Mouse (Mus musculus) heart, embryonic 11.5 days (tissue): ENCODE results near the gene Spcs2. TPM values are rescaled to one million over a fixed set of nuclear protein-coding genes. Genes with fewer than 3 reads are reported as not detected.

ENCODE experiments used
- ATAC-seq: fragments of 200-750 bp; cut with Nextera tagmentation; replicated peaks from 2 replicates; pipeline ENCODE4 v1.8.0; 2017; ENCODE audit warnings: moderate library complexity; ENCODE audit not compliant: insufficient number of reproducible peaks, low FRiP score, low TSS enrichment
- H3K27ac ChIP-seq: fragments of 300-500 bp; sonication (generic); 2 replicates; pipeline ENCODE4 v1.5.1; 2014; ENCODE audit warnings: mild to moderate bottlenecking, low read depth, low read length
- H3K27me3 ChIP-seq: fragments of 300-500 bp; sonication (generic); 2 replicates; pipeline ENCODE4 v1.6.1; 2014; ENCODE audit warnings: mild to moderate bottlenecking, low read length, mixed read lengths; ENCODE audit not compliant: control insufficient read depth, insufficient read depth
- H3K36me3 ChIP-seq: fragments of 300-500 bp; sonication (generic); 2 replicates; pipeline ENCODE4 v1.6.1; 2014; ENCODE audit warnings: mild to moderate bottlenecking, low read length, moderate library complexity, mixed read lengths; ENCODE audit not compliant: control insufficient read depth, insufficient read depth
- H3K4me1 ChIP-seq: fragments of 300-500 bp; sonication (generic); 2 replicates; pipeline ENCODE4 v1.6.1; 2014; ENCODE audit warnings: low read length; ENCODE audit not compliant: control insufficient read depth, insufficient read depth
- H3K4me2 ChIP-seq: fragments of 300-500 bp; sonication (generic); 2 replicates; pipeline ENCODE4 v1.6.1; 2014; ENCODE audit warnings: mild to moderate bottlenecking, moderate library complexity
- H3K4me3 ChIP-seq: fragments of 300-500 bp; sonication (generic); 2 replicates; pipeline ENCODE4 v1.5.1; 2014; ENCODE audit warnings: low read depth, low read length
- H3K9ac ChIP-seq: fragments of 300-500 bp; sonication (generic); 2 replicates; pipeline ENCODE4 v1.6.1; 2014; ENCODE audit warnings: mild to moderate bottlenecking, low read depth, low read length, moderate library complexity
- H3K9me3 ChIP-seq: fragments of 300-500 bp; sonication (generic); replicated peaks from 2 replicates; pipeline ENCODE4 v1.6.1; 2016; ENCODE audit warnings: low read length; ENCODE audit not compliant: control insufficient read depth
- WGBS: fragments of 180-500 bp; shearing (Covaris S2); extraction: QIAGEN DNeasy Blood & Tissue Kit; methylation state at CpG from one replicate; pipeline ENCODE4 v1.1.7; 2014; ENCODE audit not compliant: insufficient replicate concordance; 5-methylcytosine and 5-hydroxymethylcytosine counted together
- polyA plus RNA-seq: library from polyadenylated mRNA; unstranded; fragments of >200 nt; fragmentation: Nextera tagmentation; extraction: Ambion mirVana; gene quantifications from 2 replicates; pipeline ENCODE4 v1.2.1, GENCODE M21; 2014

Gene Spcs2
- polyA plus RNA-seq, 1 experiment from 2014 or later: 208 TPM

DNA sequence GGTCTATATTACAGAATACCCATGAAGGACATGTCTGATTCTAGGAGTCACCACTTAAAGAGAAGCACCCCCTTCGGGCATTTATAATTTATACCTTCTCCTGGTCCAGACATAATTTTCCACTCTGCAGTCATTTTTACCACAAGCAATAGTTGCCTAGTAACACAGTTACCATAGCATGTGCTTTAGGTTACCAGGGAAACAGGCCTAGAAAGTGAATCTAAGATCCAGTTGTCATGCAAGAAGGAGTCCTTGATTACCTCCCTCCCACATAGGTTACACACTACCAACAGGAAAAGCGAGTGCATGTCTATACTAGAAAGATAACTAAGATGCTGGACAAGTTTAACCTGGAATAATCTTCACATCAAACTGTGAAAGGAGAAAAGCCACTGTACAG lies 15.0 kb upstream of the Spcs2 start:
- no peaks in the 10 kb centered on the region for H3K36me3 ChIP-seq
- ATAC-seq: no peak
- no peaks in the 10 kb centered on the region; the same call in 1 of the 2 replicates for H3K27me3 ChIP-seq
- peaks cover 4% of the 10 kb centered on the region for H3K4me1 ChIP-seq
- no peak overlapping the region for H3K4me3 ChIP-seq
- WGBS: 57% methylated on average over 2 of the region's 2 CpGs
- no peak overlapping the region for H3K27ac ChIP-seq
- no peak overlapping the region for H3K9ac ChIP-seq
- H3K9me3 ChIP-seq: no peaks in the 10 kb centered on the region
- no peak overlapping the region for H3K4me2 ChIP-seq

GRCm38 (mm10) chr7:99876345-99876744 lies 13.1 kb upstream of the Spcs2 start:
- no peak overlapping the region for H3K4me3 ChIP-seq
- H3K27ac ChIP-seq: peak overlapping the region; percentile 35; the same call in 1 of the 2 replicates
- H3K27me3 ChIP-seq: no peaks in the 10 kb centered on the region; the same call in 1 of the 2 replicates
- no peak overlapping the region for H3K4me2 ChIP-seq
- H3K4me1 ChIP-seq: peaks cover 4% of the 10 kb centered on the region
- no peak for ATAC-seq
- no peak overlapping the region for H3K9ac ChIP-seq
- WGBS: 0% methylated on average over 3 of the region's 3 CpGs
- no peaks in the 10 kb centered on the region for H3K36me3 ChIP-seq
- H3K9me3 ChIP-seq: no peaks in the 10 kb centered on the region

DNA sequence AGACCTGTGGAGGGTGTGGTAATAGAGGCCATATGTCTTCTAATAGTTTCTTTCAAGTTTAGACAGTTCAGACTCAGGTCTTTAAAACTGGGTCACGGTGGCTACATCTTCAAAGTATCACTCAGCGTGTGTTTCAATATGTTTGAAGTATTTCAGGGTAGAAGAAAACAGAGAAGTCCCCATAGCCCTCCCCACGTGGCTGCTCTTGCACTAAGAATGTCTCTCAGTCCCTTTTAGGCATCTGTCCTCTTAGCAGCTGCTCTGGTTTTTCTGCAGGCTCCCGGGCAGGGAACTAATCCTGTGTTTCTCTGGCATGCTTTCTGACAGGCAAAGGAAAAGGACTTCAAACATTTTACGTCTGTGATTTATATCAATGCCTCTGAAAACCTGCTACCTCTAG lies 12.6 kb upstream of the Spcs2 start:
- Histone ChIP-seq H3K4me2 (no peak overlapping the region), H3K9ac (no peak overlapping the region), H3K27ac (peak overlapping the region; percentile 35; the same call in 1 of the 2 replicates), H3K36me3 (no peaks in the 10 kb centered on the region), H3K4me1 (peaks cover 7% of the 10 kb centered on the region), H3K4me3 (no peak overlapping the region), H3K27me3 (no peaks in the 10 kb centered on the region; the same call in 1 of the 2 replicates), H3K9me3 (no peaks in the 10 kb centered on the region)
- 35% methylated on average over 5 of the region's 5 CpGs for WGBS
- no peak for ATAC-seq

- Histone ChIP-seq H3K9ac (no peak overlapping the region), H3K4me2 (no peak overlapping the region; the same call in 1 of the 2 replicates), H3K36me3 (no peaks in the 10 kb centered on the region), H3K27ac (no peak overlapping the region), H3K9me3 (no peaks in the 10 kb centered on the region), H3K4me3 (no peak overlapping the region), H3K27me3 (no peaks in the 10 kb centered on the region; the same call in 1 of the 2 replicates), H3K4me1 (peaks cover 7% of the 10 kb centered on the region)
- ATAC-seq: no peak
- 39% methylated on average over 6 of the region's 6 CpGs for WGBS
Measured at GRCm38 (mm10) chr7:99873965-99874364, 10.7 kb upstream of the Spcs2 start.

DNA sequence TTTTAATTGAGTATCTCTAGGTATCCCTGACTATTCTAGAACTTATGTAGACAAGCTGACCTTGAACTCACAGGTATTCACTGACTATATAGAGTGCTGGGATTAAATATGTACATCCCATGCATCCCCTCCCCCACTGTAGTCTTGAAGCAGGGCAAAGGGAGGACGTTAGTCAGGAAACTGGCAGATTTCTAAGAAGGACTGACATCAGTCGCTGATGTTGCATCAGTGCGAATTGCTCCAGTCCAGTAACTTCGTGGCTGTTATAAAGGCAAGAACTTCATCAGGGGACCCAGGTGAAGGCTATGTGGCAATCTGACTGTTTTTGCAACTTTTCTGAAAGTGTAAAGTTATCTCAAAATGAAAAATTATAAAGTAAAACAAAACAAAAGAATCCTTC lies 6.0 kb upstream of the Spcs2 start:
- H3K9ac ChIP-seq: no peak overlapping the region
- H3K4me2 ChIP-seq: no peak overlapping the region
- ATAC-seq: no peak
- no peaks in the 10 kb centered on the region for H3K36me3 ChIP-seq
- H3K9me3 ChIP-seq: no peaks in the 10 kb centered on the region
- H3K27me3 ChIP-seq: no peaks in the 10 kb centered on the region
- no peak overlapping the region for H3K27ac ChIP-seq
- WGBS: 67% methylated on average over 4 of the region's 4 CpGs
- H3K4me3 ChIP-seq: no peak overlapping the region
- peaks cover 7% of the 10 kb centered on the region; the same call in 1 of the 2 replicates for H3K4me1 ChIP-seq

DNA sequence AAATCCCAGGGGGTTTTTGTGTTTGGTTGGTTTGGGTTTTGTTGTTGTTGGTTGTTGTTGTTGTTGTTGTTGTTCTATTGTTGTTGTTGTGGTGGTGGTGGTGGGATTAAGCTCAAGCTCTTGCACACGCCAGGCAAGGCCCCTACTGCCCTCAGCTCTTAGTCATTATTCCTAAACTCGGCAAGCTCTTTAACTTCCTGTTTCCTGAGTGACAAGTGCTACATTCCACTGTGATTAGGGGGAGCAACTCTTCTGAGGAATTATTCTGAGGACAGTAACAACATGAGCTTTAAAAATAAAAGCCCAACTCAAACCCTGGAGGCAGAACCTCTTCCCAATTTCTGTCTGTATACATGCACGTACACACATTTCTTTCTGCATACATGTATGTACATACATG lies 2.0 kb upstream of the Spcs2 start:
- no peak overlapping the region for H3K27ac ChIP-seq
- 0 out of 2 replicates have a peak, but pooled peaks cover 4% of the 10 kb centered on the region for H3K4me1 ChIP-seq
- H3K27me3 ChIP-seq: no peaks in the 10 kb centered on the region
- ATAC-seq: 0 out of 2 replicates have a peak, but pooled peaks have one; percentile 69
- no peak overlapping the region for H3K4me3 ChIP-seq
- 28% methylated on average over 3 of the region's 3 CpGs for WGBS
- H3K36me3 ChIP-seq: no peaks in the 10 kb centered on the region
- no peak overlapping the region for H3K9ac ChIP-seq
- no peak overlapping the region for H3K4me2 ChIP-seq
- no peaks in the 10 kb centered on the region for H3K9me3 ChIP-seq

GRCm38 (mm10) chr7:99864241-99865028 lies 1.2 kb upstream of the Spcs2 start:
- Histone ChIP-seq H3K4me2 (no peak overlapping the region), H3K4me3 (no peak overlapping the region), H3K9ac (no peak overlapping the region), H3K9me3 (no peaks in the 10 kb centered on the region), H3K36me3 (no peaks in the 10 kb centered on the region), H3K27me3 (no peaks in the 10 kb centered on the region), H3K4me1 (0 out of 2 replicates have a peak, but pooled peaks cover 4% of the 10 kb centered on the region), H3K27ac (no peak overlapping the region)
- 69% methylated on average over 11 of the region's 11 CpGs for WGBS
- ATAC-seq: no peak

DNA sequence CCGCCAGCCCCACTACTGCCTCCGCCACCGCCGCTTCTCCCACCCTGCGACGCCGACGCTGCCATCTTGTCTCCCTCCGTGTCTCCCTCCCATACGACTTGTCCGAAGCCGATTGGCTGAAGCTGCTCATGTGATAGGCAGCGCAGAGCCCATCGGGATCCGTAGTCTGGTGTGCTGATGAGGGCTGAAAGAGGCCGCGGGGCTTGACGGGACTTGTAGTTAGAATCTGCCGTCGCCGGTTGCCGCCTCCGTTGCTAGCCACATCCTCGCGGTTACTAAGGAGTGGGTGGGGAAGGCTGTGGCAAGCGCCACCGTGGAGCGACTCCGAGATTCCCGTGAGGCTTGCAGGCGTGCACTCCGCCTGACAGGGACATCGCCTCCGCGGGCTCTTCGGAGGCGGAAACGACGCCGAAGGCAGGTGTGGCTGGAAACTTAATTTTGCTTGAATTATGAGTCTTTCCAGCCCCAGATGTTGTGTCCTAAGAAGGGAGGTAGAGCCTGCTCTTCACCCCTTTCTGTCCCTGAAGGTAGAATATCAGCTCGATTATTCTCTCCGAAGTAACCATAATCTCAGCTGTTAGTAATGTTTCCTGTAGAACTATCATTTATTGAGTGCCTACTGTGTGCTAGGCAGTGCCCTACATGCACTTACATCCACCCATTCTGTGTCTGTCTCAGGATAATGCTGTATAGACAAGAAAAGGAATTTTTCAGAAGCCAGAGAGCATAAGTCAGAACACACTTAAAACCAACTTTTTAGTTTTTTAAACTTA lies 4.3 kb downstream of the Spcs2 start, which contains the start of gene Xrra1:
TSS of gene Xrra1 (plus strand) at position 304 of the 773 bp plus-strand sequence.
- peak; percentile 98 for ATAC-seq
- Histone ChIP-seq H3K9me3 (no peaks in the 10 kb centered on the region), H3K4me2 (peak within 1 kb of the TSS; percentile 85), H3K4me3 (peak within 1 kb of the TSS; percentile 96), H3K27me3 (no peaks in the 10 kb centered on the region), H3K36me3 (peaks cover under 1% of the 10 kb centered on the region; the same call in 1 of the 2 replicates), H3K9ac (peak within 1 kb of the TSS; percentile 98), H3K4me1 (peaks cover 7% of the 10 kb centered on the region), H3K27ac (peak within 1 kb of the TSS; percentile 59; the same call in 1 of the 2 replicates)
- WGBS: under 1% methylated on average over 42 of the region's 42 CpGs
